Mouse (Mus musculus) thymus, adult 2 months (tissue): Measurements from ENCODE around the gene Endou.

Source experiments
- CTCF ChIP-seq: fragments of 200-500 bp; IDR thresholded peaks from 2 replicates; pipeline ENCODE4 v1.5.1; 2012; ENCODE audit warnings: mild to moderate bottlenecking, control low read depth, low read length, moderate library complexity, borderline replicate concordance; ENCODE audit not compliant: control insufficient read depth, poor library complexity, insufficient read depth; ENCODE audit errors: extremely low read depth
- POLR2A ChIP-seq: fragments of 200-500 bp; IDR thresholded peaks from 2 replicates; pipeline ENCODE4 v1.6.1; 2012; ENCODE audit warnings: mild to moderate bottlenecking, low read length, control low read depth, moderate library complexity; ENCODE audit not compliant: control insufficient read depth, poor library complexity, insufficient read depth; ENCODE audit errors: extremely low read depth

DNA sequence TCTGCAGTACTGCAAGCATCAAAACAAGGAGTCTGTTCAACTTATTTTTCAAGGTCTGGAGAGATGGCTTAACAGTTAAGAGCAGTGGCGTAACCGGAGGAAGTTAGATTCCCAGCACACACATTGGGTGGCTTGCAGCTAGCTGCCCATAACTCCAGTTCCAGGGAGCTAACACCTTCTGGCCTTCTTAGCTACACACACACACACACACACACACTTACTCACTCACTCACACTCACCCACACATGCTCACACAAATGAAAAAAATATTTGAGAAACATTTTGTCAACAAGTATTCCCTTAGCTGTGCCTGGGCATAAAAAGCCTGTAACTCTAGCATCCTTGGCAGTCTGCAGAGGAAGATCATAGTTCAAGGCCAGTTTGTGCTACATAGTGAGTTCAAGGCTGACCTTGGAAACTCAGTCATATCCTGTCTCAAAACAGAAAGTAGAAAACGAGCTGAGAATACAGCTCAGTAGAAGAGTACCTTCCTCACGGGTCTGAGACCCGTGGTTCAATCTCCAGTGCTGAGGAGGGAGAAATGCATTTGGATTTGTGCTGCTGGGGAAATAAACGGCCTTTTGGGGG is 5.8 kb downstream of the Endou start:
- TF ChIP-seq CTCF, result no peak
- no peak for TF ChIP-seq POLR2A
